Mouse (Mus musculus) cortical plate, adult 2 months (tissue): Measurements from ENCODE around the gene Fscn2.

ENCODE experiments used
- CTCF ChIP-seq: fragments of 200-500 bp; IDR thresholded peaks from 2 replicates; pipeline ENCODE4 v1.5.1; 2011; ENCODE audit warnings: mild to moderate bottlenecking, control low read depth, low read length; ENCODE audit not compliant: insufficient read depth; ENCODE audit errors: extremely low read depth
- POLR2A ChIP-seq: fragments of 200-500 bp; IDR thresholded peaks from 2 replicates; pipeline ENCODE4 v1.6.1; 2011; ENCODE audit warnings: mild to moderate bottlenecking, low read length, control low read depth; ENCODE audit not compliant: insufficient read depth; ENCODE audit errors: extremely low read depth

DNA sequence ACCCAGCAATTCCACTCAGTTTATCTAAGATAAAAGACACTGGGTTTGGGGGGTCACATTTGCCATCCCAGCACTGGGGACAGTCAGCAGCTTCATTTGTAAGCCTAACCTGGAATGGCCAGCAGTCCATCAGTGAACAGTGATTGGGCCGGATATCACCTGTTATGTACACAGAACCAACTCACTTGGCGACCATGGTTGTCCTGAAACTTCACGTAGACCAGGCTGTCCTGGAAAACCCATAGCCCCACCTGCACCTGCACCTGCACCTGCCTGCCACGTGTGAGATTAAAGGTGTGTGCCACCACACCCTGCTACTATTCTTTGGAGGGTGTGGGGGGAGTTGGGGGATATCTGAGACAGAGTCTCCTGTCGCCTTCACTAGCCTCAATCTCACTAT lies 42.0 kb upstream of the Fscn2 start:
- no peak for TF ChIP-seq CTCF
- no peak for TF ChIP-seq POLR2A
